Mouse (Mus musculus): ENCODE data around the gene Brd1.

DNA sequence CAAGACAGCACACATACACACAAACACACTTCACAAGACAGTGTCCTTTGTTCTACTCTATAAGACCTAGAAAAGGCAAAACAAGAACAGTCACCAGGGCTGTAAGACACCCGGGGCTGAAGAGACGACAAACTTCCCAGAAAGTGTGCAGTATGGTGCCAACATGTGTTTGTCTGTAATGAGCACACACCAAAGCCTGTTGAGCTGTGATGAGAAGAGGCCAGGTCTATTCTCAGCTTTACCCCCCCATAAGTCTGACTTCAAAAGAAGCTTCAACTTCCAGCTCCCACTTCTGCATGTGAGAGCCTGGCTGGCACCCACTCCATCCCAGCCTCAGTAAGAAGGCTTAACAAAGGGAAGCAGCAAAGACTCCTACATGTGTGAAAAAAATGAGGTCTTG lies 65.3 kb downstream of the Brd1 start:
- TF ChIP-seq CTCF (IDR thresholded peaks at IDR 0.05; ENCODE audit: borderline replicate concordance, insufficient read depth, low read depth, low read length) (no peak), POLR2A (IDR thresholded peaks at IDR 0.05; ENCODE audit: borderline replicate concordance, insufficient read depth, low read length) (no peak)

All from cerebellum, adult 2 months (tissue).